Mouse (Mus musculus): Measurements from ENCODE around the gene Plekho1. TPM values are rescaled to one million over a fixed set of nuclear protein-coding genes. Genes with fewer than 3 reads are reported as not detected.

Plekho1 gene
- total RNA-seq, 2 experiments from 2014 or later = 40.5 to 42.5 TPM

DNA sequence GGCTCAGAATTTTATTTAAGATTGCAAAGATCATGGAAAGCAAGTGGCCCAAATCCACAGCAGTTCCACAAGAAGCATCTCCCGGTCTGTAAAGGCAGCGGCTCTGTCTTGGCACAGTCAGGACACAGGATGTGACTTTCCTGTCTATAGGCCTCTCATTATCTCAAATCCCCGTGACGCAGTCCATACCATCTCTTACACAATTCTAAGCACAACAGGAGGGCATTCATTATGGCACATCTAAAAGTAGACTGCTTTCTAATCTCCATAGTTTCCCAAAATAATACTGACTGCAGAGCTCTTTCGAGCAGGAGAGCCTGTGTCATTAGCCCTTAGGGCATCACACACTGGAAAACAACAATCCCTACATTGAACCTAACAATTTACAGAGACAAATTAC, 17.0 kb upstream of the Plekho1 start:
- no peak for DNase-seq (ENCODE audit: low spot score in 2 of 2)

DNA sequence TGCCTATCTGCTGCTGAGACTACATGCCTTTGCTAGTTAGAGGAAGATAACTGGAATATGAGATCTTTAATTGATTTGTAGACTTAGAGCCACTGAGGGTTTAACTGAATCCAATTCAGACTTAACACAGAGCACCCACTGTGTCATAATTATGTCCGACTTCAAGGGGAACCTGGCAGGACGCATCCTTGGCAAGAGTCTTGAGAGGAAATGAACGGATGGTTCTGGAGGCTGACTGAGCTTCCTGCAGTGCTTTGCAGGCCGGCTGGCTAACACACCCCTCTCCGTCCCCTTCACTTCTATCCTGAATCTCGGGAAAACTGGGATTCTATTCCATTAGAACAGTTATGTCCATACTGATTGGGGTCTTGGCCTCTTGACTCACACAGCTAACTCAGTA, 12.7 kb upstream of the Plekho1 start:
- DNase-seq (ENCODE audit: low spot score in 2 of 2) = no peak

DNA sequence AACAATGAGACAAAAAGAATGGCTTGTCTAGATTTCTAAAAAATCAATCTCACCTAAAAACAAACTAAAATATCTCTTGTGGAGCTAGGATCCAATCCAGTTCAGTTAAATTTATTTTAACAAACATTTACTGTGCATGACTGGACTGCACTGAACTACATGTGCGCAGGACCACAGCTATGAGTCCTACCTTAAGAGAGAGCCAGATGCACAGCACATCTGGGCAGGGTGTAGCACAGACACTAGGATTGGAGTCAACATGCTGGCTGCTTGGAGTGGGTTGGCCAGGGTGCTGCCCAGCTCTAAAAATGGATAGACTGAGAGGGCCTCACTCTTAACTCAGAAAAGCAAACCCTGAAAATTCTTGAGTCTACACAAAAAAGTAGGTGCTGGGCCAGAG, 5.8 kb upstream of the Plekho1 start:
- DNase-seq (ENCODE audit: low spot score in 2 of 2) = no peak

DNA sequence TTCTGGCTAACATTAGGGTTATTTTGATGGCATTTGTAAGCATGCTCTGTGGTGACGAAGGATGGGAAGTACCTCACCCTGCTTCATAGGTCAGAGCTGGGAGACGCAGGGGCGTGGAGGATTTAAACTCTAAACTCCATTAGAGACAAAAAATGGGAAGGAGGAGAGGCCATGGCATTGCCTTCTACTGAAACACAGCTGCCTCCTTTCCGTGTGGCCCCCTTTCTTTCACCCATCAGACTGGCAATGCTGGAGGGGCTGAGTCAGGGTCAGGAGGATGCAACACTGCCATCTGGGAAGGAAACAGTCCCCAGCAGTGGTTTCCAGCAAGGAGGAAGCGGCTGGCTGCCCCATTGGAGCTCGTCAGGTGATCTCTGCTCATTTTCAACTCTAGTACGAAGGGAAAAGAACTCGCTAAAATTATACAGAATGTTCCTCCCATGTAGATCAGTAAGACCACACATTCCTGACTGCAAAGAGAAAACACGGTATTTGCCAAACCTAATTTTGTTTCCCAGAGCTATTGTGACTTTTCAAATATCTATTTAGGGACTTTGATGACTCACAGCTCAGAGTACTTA, 5.2 kb upstream of the Plekho1 start:
- peak in 1 of 2 experiments; percentile 60 for DNase-seq (ENCODE audit: low spot score in 2 of 2)

DNA sequence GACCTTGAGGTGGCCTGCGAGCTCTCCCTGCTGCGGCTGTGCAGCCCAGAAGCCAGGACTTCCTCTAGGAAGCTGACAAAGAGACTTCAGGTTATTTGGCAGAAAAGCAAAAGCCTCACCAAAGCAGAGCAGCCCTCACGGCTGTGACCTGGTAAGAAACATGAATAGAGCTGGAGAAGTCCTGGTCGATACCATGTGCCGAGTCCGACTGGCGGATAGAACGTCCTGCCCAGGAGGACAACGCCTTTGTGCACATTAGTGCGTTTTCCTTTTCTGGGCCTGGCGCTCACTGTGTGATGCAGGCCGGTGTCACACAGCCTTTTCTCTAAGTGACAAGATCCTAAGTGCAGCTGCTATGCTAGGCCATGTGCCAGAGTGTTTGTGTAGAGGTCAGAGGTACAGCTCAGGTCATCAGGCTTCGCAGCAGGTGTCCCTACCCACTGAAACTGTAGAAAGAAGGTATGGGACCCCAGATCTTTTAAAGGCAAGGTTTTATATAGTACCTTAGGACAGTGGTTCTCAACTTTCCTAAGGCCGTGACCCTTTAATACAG, 4.4 kb upstream of the Plekho1 start:
- DNase-seq (ENCODE audit: low spot score in 2 of 2) = no peak

DNA sequence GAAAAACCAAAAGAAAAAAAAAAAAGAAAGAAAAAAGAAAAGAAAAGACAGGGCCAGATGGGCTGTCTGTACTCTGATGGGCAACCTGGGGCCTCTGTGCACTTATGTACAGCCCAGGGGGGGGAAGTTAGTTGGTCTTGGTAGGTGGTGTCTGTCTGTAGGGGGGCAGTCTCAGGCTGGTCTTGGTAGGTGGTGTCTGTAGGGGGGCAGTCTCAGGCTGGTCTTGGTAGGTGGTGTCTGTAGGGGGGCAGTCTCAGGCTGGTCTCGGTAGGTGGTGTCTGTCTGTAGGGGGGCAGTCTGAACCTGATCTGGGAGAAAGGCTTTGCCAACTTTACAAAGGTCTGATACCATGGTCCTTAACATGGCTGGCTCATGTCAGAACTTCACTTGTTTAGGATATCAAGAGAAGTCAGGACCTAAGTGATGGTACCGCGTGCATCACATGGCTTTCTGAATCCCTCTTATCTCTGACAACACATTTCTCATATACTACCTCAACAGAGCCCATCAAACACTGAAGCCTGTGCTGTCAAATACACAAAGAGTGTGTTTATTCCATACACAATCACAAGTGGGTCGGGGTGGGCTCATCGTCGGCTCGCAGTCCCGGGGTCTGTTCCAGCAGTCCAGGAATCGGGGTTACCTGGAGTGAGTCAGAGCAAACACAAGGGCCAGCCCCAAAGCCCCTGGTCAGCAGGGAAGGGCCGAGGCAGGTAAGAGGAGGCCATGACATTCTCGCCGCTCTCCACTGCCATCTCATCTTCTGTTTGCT, 3.7 kb upstream of the Plekho1 start:
- DNase-seq (ENCODE audit: low spot score in 2 of 2) = no peak

DNA sequence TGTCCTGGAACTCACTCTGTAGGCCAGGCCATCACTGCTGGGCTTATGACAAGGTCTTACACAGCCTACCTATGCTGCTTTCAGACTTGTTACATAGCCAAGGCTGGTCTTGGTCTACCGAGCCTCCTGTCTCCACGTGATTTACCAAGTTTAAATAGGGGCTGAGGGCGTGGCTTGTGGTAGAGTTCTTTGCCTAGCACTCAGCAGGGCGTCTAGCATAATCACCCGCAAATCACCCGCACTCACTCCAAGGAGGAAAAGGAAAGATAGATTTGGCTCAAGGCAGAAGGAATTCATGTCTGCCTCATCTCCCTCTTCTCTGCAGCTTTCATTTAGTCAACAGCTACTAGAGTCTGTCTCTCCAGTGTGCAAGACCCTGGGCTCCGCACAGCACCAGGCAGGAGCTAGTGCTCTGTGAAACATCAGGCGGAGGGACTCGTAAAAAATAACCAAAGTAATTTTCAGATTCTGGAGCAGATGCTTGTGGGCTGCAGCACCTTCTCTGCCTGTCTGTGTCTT, 1.5 kb upstream of the Plekho1 start:
- DNase-seq (ENCODE audit: low spot score in 2 of 2) = no peak

DNA sequence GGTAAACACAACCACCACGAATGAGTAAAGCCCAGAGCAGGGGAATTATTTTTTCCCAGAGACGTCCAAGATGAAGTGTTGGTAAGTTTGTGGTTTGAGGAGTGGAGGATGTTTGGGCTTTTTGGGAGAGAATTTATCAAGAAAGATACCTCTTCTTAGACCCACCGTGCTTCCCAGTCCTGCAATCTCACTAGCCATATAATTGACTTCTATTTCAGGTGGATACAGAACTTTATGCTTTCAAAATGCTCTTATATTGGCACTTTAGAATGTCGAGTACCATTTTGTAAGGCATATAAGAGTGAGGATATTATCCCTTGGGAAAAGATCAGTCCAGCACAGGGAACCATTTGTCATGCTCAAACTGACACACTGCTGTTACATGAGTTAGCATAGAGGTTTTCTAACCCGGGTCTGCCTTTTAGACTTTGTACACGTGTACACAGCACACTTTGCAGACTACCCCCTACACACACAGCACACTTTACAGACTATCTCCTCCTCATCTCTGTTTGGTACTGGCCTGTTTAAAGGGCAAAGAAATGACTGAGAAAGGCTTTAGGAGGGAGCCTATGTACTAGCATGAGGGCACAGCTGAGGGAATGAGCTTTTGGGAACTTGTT, 761 bp upstream of the Plekho1 start:
- no peak for DNase-seq (ENCODE audit: low spot score in 2 of 2)

DNA sequence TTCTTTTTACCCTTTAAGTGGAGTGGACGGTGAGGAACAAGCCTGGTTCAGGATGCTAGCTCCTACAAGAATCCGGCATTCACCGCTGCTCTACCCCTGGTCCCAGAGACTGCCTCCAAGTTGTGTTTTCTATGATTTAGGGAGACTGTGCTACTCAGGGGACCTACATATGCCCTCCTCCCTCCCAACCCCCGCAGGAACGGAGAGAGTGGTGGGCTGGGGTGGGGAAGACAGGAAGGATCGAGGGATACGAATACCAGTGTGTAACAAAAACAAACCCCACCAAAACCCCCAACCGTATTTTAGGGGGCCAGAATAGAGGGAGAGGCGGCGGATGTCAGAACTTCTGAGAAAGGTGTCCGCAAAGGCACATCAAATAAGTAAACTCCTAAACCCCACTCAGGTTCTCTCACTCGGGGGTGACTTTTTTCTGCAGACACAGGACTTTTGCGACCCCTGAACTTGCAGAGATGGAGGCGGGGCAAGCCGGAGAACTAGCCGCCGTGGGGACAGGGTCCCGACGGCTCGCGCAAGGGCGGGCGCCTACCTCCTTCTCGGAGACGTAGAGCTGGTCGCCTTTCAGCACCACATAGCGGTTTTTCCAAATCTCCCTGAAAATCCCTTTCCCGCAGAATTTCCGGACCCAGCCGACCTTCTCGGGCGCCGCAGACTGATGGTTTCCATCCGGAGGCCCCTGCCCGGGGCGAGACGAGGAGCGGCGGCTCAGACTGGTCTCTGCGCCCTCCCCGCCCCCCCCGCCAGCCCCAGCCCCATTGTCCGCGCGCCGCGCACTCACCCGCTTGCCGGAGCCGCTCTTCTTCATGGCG, 613 bp downstream of the Plekho1 start:
- no peak for DNase-seq (ENCODE audit: low spot score in 2 of 2)

DNA sequence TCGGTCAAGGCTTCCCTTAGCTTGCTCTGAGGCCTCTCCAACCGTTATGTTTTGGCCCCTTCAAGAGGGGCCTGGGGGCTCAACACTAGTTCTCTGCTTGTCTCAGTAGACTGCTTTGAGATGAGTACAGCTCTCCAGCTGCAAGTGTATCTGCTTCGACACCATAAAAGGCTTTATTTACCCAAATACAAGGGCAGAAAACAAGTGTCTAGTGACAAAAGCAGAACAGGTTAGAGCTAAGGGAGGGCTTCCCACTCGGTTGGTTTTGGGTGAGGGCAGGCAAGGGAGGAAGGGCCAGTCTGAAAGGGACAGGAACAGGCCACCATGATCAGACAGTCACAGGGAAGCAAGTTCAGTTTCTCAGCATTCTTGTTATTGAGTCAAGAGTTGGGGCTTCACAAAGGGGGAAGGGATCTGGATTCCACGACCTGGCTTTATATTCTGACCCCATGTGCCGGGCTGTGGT, 1.4 kb downstream of the Plekho1 start:
- DNase-seq (ENCODE audit: low spot score in 2 of 2) = no peak

DNA sequence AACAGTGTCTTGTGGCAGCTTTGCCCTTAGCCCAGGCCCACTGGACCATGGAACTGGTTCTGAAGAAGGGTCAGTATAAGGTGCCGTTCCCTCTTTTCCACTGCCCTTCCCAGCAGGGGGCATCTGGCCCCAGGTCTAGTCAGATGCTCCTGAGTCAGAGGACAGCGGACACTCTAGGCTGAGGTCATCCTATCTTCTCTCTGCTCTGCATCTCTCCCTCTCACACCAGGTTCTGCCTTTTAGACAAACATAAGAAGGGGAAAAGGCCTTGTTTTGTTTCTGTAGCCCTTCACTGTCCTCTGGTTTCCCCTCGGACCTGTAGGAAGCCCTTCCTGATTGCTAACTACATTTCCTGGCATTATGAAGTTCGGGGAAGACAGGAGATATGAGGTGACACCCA, 1.9 kb downstream of the Plekho1 start:
- DNase-seq (ENCODE audit: low spot score in 2 of 2) = no peak

DNA sequence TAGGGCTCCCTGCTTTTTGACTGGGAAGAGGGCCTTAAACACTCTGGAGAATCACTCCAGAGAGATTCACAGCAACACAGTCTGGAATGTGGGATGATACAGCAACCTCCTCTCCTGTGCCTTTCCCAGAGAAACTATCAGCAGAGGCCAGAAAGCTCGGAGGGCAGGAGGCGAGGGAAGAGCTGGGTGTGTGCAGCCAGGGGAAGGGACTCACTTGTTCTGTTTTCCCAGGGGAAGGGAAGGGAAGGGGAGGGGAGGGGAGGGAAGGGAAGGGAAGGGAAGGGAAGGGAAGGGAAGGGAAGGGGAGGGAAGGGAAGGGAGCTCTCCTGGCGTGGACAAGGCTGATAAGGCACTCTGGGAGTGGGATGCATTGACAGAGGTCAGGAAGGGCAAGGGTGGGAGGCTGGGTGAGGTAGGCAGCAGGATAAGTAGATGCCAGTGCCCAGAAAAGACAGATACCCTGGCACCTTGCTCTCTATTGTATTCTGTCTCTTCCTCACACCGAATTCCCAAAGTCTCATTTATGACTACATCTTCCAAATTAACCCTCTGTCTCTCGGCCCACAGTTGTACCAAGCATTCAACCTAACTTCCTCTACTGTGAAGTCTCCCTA, 2.7 kb downstream of the Plekho1 start:
- DNase-seq (ENCODE audit: low spot score in 2 of 2) = no peak

DNA sequence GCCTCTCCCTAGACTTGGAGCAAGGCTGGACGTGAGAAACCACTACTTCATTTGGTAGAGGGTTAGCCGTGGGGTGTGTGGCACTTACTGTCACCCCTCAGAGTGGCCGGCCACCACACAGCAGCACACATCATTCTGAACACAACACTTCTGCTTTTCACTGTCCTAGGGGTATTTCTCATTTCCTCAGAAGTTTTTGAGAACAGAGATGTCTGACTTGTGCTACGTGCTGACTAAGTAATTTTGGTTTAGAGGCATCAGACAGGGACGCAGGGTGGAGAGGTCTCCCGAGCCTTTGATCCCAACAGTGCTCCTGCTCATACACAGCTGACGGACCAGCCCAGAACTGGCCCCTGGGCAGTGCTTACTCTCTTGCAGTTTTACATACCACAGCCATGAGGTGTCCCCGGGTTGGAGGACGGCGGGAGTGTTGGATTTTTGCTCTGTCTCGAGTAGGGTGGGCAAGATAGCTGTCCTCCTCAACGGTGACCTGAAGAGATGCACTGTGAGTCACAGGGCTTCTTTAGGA, 5.3 kb downstream of the Plekho1 start:
- no peak for DNase-seq (ENCODE audit: low spot score in 2 of 2)

DNA sequence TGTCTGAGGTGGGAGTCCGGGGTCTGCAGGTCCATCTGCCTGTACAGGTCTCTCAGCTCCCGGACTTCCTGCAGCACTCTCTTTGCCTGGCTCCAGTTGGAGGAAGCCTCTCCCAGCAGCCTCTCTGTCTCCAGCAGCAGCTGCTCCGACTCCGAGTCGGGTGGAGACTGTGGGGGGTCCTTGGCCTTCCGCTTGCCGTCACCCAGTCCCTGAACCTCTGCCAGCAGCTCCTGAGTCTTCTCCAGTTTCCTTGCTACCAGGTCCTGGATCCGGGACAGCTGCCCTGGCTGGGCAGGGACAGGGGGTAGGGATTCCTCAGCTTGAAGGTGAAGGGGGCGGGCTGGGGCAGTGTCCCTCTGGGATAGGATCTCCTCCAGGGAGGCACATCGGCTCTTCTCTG, 6.8 kb downstream of the Plekho1 start:
- DNase-seq (ENCODE audit: low spot score in 2 of 2) = no peak

DNA sequence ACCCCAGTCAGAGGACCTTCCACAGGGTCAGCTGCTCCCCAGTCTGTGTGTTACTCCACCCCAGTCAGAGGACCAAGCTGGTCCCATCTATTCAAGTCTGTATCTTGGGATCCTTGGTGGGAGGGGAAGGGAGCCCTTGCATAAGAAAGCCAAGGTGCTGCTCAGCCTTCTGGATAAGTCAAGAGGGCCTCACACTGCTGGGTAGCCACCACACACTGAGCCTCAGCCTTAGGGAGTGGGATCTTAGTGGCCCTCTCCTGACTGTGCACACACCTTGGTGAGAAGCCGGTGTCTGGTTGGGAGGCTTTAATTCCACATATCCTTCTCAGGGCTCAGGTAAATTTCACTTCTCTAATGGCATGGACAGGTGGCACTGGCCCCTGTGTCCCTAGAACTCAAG, 7.7 kb downstream of the Plekho1 start:
- no peak for DNase-seq (ENCODE audit: low spot score in 2 of 2)

DNA sequence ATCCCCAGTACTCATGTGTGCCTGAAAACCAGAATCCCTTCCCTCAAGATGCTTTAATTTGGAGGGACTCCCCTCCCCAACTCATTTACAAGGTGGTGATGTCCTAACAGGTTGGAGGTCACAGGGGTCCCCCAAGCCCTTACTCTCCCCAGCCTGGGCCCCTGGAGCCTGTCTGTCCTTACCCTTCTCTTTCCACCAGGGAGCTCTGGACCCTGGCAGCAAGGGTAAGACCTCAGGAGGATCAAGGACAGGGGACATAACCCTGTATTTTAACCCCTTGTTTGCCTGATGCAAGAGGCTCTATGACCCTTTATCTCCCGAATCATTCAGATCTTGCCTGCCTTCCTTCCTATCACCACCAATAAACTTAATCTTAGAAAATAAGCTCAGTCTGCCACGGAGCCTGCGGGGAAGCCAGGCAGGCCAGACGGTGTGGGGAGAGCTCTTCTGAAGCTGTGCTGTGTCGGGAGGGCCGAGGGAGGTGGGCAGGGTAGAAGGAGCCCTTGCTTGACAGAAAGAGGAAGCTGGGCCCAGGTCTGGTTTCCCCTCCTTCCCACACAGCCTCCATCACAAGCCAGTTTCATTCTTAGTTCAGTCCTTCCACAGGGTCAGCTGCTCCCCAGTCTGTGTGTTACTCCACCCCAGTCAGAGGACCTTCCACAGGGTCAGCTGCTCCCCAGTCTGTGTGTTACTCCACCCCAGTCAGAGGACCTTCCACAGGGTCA, 8.3 kb downstream of the Plekho1 start:
- DNase-seq (ENCODE audit: low spot score in 2 of 2) = no peak

DNA sequence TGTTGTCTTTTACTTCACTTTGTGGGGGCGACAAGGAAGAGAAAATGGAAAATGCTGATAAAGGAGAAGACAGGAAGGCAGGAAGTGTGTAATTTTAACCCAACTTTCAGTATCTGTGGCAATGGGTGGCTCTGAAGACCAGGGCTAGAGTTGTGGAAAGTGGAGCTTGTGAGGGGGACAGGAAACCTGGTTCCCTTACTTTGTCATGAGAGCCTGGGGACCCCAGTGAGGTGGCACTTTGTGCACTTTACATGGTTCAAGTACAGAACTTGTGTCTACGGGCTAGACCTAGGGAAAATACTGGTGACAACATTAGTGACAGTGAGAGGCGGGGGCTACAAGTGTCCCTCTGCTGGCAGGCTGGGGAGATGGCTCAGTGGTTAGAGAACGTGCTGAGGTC, 8.8 kb downstream of the Plekho1 start:
- no peak for DNase-seq (ENCODE audit: low spot score in 2 of 2)

DNA sequence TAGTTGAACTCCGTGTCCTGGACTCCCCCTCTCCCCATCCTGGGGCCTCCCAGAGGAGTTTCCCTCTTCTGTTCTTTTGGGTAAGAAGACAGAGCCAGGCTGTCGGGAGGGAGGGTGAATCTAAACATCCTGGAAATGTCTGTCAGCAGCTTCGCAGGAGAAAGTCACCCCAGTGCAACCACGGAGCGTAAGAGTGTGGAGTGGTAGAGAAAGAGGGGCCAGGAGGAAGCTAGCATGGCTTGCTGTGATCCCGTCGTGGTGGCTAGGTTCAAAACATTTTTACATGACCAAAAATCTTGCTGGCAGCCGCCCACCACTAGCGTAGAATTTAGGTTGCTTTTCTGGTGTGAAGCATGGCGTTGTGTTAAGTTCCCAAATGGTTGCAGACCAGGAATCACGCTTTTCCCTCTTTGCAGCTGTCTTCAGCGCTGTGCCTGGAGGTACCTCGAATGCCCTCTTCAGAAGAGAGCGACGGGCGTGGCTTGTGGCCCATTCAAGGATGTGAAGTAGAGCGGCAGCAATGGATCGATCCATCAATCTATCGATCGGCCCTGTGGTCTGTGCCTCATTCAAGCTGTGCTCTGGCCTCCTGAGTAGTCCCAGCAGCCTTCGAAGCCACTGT, 9.7 kb downstream of the Plekho1 start:
- peak in 1 of 2 experiments; percentile 40 for DNase-seq (ENCODE audit: low spot score in 2 of 2)
